Mouse (Mus musculus) thymus, postnatal 4 days (tissue): Measurements from ENCODE around the gene Srsf4.

Experiments used
- DNase-seq: peaks from one replicate; pipeline ENCODE4 v3.0.0; 2021

The Srsf4 gene

DNA sequence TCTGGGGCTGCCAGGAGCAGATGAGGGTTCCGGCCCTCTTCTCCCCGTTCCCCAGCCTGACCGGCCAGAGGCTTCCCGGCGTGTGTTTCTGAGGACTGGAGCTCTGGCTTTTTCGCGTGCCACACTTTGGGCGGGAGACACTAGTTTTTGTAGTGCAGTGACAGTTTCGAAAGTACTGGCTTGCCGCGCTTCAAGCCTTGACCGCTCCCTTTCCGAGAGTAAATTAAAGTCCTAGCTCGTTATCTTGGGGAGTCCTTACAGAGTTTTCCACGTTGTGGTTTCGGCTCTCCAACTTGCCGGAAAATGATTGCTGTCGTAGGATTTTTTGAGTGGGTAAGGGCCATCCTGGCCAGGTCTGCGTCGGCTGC is 736 bp downstream of the Srsf4 start:
- DNase-seq: no peak

DNA sequence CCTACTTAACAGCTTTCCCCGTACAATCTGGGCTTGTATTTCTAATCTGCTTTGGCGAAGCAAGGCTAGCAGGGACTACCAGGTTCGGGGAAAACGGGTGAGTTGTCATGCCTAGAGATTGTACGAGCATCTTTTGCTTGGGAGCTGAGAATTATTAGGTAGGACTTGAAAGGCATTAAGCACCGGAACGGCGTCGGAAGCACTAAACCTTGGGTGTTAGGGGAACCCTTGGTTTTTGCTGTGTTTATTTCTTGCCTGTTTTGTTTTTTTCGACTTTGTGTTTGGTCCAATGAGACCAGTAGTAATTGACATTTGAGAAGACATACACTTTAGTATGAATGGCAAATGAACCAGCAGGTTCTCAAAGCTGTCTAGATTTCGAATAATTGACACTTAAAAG is 1.1 kb downstream of the Srsf4 start:
- no peak for DNase-seq

DNA sequence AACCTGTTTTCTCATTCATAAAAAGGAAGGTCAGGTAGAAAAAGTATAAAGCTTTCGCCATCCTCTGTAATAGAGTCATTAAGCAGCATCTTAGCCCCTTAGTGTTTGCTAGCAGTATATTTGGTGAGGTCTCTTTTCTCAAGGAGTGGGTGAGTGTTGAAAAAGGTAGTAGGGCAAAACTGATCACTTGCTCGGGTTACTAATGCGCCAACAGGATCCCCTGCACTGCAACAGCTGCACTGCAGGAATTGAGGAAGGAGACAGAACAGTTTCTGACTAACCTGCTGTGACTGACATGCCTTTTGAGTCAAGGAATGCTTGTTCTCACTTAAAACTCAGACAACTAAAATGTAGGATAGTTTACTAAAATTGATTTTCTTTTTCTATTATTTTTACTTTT is 1.8 kb downstream of the Srsf4 start:
- peak; percentile 16 for DNase-seq

DNA sequence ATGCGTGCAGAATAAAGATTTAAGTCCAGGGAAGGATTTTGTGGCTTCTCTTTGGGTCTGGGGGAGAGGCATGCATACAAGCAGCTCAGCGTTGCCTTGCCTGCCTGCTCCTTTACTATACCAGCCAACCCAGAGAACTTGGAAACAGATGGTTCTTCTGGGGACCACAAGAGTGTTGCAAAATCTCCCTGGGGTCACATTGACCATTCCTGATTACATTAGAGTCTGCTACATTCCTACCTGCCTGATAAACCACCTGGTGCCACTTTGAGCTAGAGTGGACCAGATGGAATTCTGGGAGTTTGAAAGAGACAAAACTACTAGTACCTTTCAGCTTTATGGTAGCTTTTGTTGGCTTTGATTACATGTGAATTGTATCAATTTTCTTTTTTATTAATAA is 3.4 kb downstream of the Srsf4 start:
- DNase-seq: no peak

DNA sequence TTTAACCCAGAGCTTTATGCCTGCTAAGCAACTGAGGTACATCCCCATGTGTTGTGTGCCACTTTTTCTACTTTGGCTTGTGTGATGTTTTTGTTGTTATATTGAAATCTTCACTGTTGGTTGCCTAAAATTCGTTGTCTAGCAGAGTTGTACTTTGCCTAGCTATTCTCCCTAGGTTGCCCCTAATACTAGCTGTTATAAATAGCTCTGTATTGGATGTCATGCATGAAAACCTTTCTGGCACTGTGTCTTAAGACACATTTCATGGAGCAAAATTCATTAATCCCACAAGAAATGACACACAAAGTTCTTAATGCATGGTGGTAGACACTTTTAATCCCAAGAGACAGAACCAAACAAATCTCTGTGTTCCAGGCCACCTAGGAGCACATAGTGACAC is 6.3 kb downstream of the Srsf4 start:
- no peak for DNase-seq

DNA sequence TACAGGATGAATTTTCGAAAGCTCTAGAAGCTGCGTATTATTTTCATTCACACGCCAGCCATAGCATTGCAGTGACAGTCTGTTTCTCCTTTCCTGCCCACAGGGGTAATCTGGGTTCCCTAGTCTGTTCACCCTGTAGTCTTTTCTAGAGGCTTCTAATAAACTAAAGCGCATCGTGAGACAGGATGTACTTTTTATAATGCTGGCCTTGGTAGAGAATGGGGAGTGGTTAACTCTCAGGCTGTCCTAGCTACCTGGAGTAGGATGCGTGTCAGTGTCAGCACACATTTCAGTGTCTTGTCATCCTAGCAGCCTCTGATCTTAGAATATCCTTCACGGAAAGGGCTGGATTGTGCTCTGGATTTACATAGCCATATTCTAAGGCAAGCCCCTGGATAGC is 7.9 kb downstream of the Srsf4 start:
- DNase-seq: no peak

DNA sequence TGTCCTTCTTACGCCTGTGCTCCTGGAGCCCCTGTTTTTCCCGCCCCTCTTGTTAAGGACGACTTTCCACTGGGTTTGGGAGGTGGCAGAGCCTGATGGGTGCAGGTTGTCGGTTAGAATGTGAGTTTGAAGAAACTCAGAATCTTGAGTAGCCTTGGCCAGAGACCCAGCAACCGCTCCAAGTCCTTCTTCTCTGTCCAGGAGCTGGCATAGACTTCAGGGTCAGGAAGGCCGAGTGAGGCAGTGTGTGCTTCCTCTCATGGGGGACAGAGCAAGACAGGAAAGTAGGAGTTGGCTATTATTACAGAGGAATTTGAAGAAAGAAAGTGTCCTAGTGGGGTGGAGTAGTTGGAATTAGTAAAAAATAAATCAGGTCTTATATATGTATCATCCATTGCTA is 10.2 kb downstream of the Srsf4 start:
- no peak for DNase-seq

DNA sequence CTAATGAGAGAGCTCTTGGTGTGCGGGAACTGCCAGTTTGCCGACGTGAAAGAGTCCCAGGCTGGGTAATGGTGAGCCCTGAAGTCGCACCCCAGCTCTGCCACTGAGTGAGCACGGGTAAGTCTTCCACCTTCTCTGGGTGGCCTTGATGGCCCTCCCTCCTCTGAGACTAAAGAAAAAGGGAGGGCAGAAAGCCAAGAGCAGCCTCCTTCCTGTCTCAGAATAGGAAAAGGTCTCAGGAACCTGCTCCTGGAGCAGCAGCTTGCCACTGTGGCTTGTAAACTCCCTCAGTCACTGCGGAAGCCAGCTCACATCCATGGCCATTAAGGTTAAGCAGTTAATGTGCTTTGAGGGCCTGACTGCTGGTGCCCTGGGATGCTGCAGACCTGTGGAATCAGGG is 12.0 kb downstream of the Srsf4 start:
- DNase-seq: no peak

DNA sequence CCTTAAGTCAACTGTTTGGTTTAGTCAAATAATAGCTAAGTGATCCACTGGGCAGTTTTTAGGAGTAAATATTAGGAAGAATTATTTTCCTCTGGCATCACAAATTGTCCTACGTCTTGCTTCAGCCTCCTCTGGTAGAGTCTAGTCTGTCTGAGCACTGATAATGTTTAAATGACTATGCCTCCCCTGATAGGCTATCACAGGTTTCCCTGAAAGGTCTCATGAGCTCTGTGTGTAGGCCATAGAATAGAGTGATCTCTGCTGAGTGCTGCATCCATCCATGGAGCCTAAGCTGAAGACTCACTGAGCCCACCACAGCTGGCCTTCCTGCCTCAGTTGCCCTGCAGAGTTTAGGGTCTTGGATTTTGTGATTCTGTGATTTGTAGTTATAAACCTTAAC is 15.1 kb downstream of the Srsf4 start:
- DNase-seq: no peak

DNA sequence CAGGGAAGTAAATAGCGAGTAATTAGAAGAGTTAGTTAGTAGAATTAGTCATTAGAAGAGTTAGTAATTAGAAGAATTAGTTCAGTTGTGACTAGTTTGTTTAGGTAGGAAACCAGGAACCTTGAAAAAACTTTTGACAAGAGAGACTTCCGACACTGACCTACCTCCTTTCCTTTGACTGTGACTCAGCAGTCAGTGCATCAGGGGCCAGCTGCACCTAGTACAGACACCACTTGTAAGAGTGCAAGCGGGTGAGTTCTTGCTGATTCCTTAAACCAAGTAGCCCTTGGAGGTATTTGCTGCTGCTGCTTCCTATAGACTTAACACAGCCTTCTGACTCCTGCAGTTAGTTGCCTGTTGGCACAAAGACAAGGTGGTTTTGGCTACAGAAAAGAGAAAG is 17.3 kb downstream of the Srsf4 start:
- no peak for DNase-seq

DNA sequence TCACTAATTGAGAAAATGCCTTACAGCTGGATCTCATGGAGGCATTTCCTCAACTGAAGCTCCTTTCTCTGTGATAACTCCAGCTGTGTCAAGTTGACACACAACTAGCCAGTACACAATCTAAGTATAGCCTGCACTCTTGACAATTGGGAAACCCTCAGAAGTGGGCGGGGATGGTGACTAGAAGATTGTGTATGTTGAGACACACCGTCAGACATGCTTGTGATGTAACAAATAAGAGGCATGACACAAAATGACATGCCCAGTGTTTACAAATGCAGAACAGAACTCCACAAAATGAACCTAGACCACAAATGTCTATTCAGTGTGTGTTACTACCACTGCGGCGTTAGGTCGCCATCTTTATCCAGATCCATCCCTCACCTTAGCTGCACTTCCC is 23.7 kb downstream of the Srsf4 start:
- DNase-seq: no peak

DNA sequence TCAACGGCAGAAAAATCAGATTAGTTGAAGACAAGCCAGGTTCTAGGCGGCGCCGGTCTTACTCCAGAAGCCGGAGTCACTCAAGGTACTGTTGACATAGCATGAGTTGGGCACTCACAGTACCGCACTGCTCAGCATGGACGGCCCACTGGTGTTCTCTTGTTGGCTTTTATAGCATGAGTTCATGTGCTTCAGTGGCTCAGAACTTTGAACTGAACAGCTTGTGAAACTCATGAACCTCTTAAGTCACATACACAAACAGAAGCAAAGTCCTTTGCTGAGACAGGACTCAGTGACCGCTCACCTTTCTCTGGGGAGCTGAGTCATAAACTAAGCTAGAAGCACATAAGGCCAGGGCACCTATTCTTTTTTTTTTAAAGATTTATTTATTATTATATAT is 24.4 kb downstream of the Srsf4 start:
- no peak for DNase-seq

DNA sequence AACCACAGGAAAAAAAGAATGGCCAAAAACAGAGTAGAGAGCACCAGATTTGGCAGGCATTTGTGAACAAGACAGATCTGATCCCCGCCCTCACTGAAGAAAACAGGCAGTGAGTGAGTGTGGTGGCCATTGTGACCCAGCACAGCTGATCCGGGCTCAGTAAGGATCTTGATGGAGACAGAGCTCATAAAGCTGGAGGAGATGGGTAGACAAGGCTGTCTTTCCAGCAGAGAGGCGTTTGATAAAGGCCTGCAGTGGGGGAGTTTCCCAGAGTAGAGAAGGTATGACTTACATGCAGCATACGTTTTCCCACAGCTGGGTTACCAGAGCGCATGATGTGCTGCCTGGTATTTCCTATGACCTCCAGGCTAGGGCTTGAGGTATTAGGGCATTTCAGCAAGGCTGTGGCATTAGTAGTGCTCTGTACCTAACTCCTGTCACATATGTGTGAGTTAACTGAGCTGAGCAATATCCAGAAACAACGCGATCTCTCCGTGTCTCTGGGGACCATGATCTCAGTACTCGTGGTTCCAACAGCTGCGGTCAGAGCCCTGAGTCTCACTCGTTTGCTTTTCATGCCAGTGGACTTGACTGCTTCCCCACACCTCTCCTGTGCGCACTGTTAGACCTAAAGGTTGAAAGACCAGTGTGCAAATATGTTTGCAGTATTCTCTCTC is 25.2 kb downstream of the Srsf4 start:
- no peak for DNase-seq

DNA sequence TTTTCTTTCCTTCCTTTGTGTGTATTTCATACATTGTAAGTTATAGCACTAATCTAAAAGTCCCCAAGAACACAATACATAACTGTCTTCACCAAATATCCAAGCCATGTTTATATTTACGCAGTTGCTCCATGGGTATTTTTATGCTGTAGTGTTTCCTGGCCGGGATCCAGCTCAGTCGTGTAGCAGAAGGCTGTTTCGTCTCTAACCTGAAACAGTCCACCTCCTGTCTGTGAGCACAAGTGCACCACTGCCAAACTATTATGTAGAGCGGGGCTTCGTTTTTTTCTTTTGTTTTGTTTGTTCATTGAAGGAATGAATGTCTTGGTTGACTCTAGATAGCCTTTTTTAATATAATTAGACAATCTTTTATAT is 25.8 kb downstream of the Srsf4 start:
- DNase-seq: no peak

DNA sequence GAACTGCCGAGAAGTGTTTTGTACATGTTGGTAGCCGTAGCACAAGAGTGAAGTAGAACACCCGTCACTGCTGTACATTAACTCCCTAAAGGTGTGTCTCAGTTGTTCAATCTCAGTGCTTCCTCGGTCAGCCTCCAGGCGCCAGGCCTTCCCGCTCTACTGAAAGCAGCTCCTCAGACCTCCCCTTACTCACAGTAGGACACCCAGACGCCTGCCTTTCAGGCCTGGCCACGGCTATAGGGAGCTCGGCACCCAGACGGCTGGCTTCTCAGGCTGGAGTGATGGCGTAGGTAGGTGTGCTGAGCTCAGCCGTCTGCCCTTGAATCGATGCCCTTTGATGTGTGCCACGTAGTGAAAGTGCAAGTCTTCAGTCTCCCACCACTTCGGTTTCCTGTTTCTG is 27.7 kb downstream of the Srsf4 start:
- no peak for DNase-seq

DNA sequence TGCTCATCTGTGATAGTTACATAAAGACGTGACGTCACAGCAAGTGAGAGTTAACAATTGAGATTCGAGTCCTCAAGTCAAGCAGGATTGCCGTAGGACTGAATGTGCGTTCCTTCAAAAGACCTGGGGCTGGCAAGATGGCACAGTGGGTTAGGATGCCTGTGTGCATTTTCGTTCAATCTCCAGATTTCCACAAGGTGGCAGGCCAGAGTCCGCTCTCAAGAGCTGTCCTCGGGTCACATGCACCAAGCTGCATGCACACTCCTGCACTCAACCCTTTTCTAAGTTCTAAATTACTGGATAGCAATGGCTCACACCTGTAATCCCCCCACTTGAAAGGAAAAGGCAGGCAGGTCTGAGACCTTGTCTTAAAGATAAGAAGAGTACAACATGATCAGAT is 31.1 kb downstream of the Srsf4 start:
- DNase-seq: peak; percentile 72

DNA sequence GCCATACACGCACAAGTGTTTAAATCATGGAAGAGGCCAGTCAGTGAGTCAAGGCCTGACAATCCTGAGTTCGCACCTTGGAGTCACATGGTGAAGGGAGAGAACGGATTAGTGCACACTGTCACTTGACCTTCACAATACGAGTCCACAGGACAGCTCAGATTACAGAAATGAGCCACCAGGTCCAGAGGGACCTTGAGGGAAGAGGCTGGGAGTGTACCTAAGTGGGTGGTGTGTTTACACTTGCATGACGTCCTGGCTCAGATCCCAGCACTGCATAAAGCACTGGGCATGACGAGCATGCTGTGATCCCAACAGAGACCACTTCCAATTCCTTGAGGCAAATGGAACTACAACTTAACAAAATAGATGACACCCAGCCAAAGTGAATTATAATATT is 33.0 kb downstream of the Srsf4 start:
- no peak for DNase-seq

DNA sequence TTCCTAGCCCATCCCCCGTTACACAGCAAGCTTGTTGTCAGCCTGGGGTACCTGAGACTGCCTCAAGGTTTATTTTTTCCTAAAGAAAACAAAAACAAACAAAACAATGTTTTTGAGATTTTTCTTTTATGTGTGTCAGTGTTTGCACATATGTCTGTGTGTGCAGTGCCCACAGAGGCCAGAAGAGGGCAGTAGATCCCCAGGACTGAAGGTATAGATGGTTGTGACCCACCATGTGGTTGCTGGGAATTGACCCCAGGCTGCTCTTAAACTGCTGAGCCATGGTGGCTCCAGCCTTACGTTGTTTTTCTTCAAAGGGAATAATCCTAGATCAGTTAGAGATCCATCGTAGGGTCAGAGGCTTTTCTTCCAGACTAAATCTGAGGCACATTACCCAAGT is 34.5 kb downstream of the Srsf4 start:
- peak; percentile 53 for DNase-seq

DNA sequence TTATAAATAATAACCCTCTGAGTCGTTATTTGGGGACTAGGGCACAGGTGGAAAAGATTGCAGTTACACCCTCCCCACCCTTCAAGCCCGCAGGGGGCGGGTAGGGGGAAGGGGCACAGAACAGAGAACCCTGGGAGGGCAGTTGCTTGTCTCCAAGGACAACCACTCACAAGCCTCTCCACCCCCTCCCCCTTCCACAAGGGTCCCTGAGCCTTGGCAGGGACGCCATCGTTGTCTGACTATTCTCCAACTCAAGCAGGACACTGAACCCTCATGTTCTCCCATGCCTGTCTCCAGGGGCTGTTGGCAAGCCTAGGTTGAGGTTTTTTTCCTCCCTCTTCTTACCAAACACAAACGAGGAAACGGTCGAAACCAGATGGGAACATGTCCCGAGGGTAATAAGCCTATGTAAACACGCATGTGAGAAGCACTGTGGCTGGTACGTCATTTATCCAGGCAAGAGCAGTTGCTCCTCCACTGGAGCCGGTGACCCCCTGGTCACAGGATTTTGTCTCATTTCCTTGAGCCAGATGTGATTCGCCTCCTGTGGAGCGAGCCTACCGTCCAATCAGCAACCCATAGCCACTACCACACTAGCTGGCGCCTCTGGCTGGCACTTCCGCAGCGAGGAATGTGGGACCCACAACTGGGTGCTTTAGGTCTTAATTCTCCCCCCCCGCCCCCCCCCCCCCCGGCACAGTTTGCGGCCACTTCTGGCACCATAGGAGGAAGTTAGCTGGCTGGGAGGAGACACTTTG is 37.0 kb downstream of the Srsf4 start:
- DNase-seq: no peak

DNA sequence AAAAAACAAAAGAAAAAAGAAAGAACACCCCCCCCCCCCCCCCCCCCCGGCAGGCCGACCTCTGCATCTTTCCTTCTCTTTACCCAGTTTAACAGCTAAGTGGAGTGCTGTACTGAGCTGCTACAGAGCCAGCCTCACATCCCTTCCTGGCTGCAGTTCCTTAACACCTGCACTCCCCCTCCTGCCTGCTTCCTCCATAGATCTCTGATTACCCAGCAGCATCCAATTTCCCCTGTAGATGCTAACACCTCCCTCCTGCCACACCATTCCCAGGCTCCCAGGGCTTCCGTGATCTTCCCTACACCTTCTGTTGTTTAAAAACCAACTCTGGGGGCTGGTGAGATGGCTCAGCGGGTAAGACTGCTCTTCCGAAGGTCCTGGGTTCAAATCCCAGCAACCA is 38.1 kb downstream of the Srsf4 start:
- DNase-seq: no peak

DNA sequence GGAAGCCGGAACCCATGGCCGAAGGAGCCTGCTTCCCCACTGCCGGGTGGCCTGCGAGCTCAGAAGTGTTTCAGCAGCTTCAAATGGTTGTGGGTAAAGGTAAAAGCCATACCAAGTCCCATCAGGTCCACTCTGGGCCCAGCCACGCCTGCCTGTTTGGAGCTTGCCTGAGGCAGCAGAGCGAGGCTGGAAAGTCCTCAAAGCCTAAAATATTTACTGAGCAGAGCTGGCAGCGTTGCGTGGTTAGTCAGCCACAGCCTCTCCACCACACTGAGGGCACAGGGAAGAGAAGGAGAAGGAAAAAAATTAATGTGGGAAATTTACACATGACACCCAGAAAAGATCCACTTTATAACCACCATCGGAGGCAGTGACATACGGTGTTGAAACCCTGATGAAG is 40.1 kb downstream of the Srsf4 start:
- no peak for DNase-seq

DNA sequence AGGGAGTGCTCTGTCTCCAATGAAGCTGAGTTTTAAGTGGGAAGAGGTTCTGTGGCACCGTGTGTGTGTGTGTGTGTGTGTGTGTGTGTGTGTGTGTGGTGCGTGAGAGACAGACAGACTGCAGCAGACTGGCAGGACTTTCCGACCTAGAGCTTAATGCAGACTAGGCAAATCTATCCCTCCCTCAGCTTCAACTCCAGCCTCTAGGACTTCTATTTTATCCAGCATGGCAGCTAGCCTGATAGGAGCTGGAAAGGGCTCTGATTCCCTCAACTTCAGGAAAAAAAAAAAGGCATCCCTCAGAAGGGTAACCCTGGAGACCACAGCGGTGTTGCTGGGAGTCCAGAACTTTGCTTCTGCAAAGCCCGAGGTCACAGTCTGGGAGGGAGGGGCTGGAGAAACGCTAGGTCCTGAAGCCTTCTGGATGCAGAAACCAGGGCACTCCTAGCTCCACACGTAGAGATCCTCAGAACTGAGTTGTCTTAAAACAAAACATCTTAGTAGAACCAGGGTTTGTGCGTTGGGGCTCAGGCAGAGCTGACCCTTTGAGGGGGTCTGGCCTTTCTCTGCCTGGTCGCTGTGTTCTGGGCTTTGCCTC is 40.7 kb downstream of the Srsf4 start:
- no peak for DNase-seq

DNA sequence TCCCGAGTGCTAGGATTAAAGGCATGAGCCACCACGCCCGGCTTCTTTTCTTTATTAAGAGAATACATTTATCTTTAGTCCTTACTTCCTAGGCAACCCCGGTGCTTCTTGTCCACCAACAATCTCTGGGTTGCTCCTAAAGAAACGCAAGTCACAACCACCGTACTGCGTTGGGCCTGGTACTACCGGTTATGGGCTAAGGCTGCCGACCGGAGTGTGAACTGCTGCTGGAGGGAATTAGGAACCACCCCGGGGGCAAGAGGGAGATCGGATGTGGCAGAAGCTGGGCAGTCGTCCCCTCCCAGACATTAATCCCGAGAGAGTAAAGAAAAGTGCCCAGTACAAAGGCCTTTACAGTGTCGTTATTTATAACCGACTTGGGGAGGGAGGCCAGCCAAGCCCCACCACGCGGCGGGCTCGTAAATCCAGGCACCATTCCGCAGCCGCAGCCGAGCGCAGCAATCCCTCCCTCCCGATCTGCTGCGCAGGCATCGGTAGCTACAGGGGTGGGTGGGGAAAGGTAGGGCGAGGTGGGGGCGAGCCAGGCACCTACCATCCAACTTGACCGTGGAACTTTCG is 41.6 kb downstream of the Srsf4 start:
- no peak for DNase-seq

DNA sequence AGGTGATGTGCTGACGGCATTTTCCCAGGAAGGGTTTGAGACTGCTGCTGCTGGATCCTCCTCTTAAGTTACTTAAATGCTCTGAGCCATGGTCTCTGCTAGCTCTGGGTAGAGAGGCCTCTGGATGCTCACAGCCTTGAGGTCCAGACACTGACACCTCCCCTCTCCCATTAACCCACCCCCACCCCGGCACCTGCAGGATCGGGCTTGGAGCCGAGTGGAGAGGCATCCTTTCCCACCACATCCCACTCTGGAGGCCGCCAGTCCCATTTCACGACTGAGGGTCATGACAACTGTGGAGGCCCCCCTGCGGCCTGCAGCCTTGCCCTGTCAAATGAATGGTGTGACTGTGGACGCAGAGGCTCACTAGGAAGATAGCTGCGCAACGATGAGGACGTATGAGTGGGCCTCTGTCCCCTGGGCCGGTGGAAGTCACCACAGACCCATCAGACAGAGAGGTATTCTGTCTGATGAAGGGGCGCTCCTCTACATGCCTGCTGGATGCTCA is 42.5 kb downstream of the Srsf4 start:
- DNase-seq: no peak
